Mouse (Mus musculus): ENCODE measurements around the gene Ctcf. TPM values are rescaled to one million over a fixed set of nuclear protein-coding genes. Genes with fewer than 3 reads are reported as not detected.

Gene Ctcf
- polyA plus RNA-seq, 1 experiment from 2014 or later, result 165 TPM

DNA sequence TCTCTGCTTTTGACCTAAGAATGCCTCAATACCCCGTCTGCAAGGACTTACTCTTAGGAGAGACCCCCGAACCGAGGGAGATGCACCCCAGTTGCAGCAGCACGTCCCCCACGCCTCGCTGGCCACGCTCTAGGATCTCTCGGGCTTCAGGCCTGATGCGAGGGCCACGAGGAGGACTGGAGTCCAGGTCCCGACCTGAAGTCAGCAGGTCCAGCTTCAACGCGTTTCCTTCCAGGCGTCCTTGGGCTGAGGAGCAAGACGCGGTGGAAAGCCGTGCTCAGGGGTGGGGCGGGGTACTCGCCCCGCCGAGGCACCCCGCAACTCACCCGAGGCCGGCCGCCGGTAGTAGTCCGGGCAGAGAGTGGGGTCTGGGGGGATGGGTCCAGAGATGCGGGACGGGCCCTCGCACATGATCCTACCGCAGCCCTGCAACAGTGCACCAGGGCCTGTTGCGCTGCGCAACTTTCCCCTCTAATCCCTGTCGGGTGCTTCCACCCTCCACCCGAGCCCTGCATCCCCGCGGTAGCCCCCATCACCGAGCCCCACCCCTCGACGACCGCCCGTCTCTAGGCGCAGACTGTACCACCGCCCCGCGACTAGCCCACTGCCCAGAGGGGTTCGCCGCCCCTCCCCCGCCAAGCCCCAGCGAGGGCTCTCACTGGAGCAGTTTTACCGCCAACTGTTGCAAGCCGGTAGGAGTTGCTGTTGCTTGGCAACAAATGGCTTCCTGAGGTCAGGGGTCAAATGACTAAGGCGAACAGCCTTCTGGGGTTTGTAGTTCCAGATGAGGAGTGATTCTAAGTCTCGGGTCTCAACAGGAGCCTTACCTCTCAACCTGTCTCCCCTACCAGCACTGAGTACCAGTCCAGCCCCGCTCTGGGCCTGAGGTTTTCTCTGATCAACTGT lies 71.4 kb downstream of the Ctcf start, which contains the start of the genes 4933405L10Rik and Enkd1:
4933405L10Rik (plus strand) TSS at position 158 of the 906 bp plus-strand sequence.
Enkd1 (minus strand) TSS at position 713 of the 906 bp plus-strand sequence.
- no peak within 1 kb of the TSS for H3K27ac ChIP-seq
- H3K27me3 ChIP-seq, result no peaks in the 10 kb centered on the region
- H3K4me3 ChIP-seq, result peak within 1 kb of the TSS; percentile 70
- H3K36me3 ChIP-seq (ENCODE audit: poor library complexity, severe bottlenecking), result peaks cover 19% of the 10 kb centered on the region
- peak; percentile 90 for ATAC-seq
- H3K4me2 ChIP-seq, result peak within 1 kb of the TSS; percentile 95
- H3K9ac ChIP-seq, result peak within 1 kb of the TSS; percentile 78
- under 1% methylated on average over 54 of the region's 55 CpGs for WGBS
- peaks cover 19% of the 10 kb centered on the region for H3K4me1 ChIP-seq
- H3K9me3 ChIP-seq (replicated peaks), result no peaks in the 10 kb centered on the region

- Histone ChIP-seq H3K27ac (no peak overlapping the region), H3K27me3 (no peaks in the 10 kb centered on the region), H3K4me2 (no peak overlapping the region), H3K4me1 (peaks cover 19% of the 10 kb centered on the region), H3K9me3 (replicated peaks) (no peaks in the 10 kb centered on the region), H3K9ac (no peak overlapping the region), H3K4me3 (0 out of 2 replicates have a peak overlapping the region, but pooled peaks have one; percentile 70), H3K36me3 (ENCODE audit: poor library complexity, severe bottlenecking) (peaks cover 10% of the 10 kb centered on the region)
- 95% methylated on average over 8 of the region's 8 CpGs for WGBS
- no peak for ATAC-seq
Observed at GRCm38 (mm10) chr8:105708675-105709074, 72.3 kb downstream of the Ctcf start.

DNA sequence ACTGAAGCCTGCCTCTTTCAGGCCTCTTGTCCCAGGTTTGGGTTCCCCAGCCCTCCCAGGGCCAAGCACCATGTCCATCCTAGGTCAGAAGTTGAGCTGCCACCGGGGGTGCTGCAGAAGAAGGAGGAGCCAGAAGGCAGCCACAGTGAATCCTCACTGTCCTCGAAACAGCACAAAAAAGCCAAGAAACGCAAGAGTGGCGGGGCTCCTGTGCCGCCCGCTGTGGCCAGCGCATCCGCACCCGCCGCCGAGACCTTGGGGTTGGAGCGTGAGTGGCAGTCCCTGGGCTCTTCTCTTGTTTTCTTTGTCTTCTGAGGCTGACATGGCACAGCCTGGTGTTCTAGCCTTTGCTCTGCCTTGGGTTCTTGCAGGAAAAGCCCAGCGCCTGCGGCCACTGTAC lies 72.9 kb downstream of the Ctcf start:
- peaks cover 19% of the 10 kb centered on the region for H3K4me1 ChIP-seq
- WGBS, result 75% methylated on average over 13 of the region's 14 CpGs
- no peak overlapping the region for H3K27ac ChIP-seq
- no peak overlapping the region for H3K9ac ChIP-seq
- no peak overlapping the region for H3K4me2 ChIP-seq
- peaks cover 4% of the 10 kb centered on the region for H3K36me3 ChIP-seq (ENCODE audit: poor library complexity, severe bottlenecking)
- ATAC-seq, result no peak
- H3K4me3 ChIP-seq, result no peak overlapping the region
- no peaks in the 10 kb centered on the region for H3K9me3 ChIP-seq (replicated peaks)
- no peaks in the 10 kb centered on the region for H3K27me3 ChIP-seq

- Histone ChIP-seq H3K4me1 (peaks cover 5% of the 10 kb centered on the region), H3K36me3 (ENCODE audit: poor library complexity, severe bottlenecking) (peaks cover 19% of the 10 kb centered on the region), H3K9ac (no peak overlapping the region), H3K27me3 (no peaks in the 10 kb centered on the region), H3K4me3 (no peak overlapping the region), H3K27ac (no peak overlapping the region), H3K9me3 (replicated peaks) (no peaks in the 10 kb centered on the region), H3K4me2 (no peak overlapping the region)
- no peak for ATAC-seq
- 90% methylated on average over 3 of the region's 3 CpGs for WGBS
Observed at GRCm38 (mm10) chr8:105712286-105712685, 75.9 kb downstream of the Ctcf start.

- no peaks in the 10 kb centered on the region for H3K27me3 ChIP-seq
- no peak overlapping the region for H3K9ac ChIP-seq
- no peaks in the 10 kb centered on the region for H3K4me1 ChIP-seq
- H3K4me3 ChIP-seq, result no peak overlapping the region
- no peak overlapping the region for H3K27ac ChIP-seq
- 13% methylated on average over 3 of the region's 3 CpGs for WGBS
- H3K9me3 ChIP-seq (replicated peaks), result no peaks in the 10 kb centered on the region
- ATAC-seq, result peak; percentile 54; the same call in 1 of the 2 replicates
- no peak overlapping the region for H3K4me2 ChIP-seq
- peaks cover 21% of the 10 kb centered on the region for H3K36me3 ChIP-seq (ENCODE audit: poor library complexity, severe bottlenecking)
Observed at GRCm38 (mm10) chr8:105714139-105714538, 77.8 kb downstream of the Ctcf start.

DNA sequence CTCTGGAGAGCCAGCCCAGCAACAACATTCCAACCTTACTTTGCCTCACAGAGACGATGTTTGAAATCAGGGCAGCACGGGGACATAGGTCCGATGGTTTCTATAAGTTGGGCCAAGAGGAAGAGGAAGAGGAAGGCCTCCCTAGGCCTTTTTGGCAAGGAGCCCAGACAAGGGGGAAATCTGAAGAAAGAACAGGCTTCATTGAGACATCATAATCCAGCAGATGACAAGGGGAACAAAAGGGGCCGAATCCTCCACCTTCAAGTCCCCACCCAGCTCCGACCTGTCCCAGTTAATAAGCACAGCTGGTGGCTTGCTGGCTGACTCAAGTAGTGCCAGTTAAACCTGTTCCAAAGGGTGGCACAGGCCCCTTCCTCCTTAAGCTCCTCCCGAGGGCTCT lies 78.7 kb downstream of the Ctcf start:
- no peak for ATAC-seq

DNA sequence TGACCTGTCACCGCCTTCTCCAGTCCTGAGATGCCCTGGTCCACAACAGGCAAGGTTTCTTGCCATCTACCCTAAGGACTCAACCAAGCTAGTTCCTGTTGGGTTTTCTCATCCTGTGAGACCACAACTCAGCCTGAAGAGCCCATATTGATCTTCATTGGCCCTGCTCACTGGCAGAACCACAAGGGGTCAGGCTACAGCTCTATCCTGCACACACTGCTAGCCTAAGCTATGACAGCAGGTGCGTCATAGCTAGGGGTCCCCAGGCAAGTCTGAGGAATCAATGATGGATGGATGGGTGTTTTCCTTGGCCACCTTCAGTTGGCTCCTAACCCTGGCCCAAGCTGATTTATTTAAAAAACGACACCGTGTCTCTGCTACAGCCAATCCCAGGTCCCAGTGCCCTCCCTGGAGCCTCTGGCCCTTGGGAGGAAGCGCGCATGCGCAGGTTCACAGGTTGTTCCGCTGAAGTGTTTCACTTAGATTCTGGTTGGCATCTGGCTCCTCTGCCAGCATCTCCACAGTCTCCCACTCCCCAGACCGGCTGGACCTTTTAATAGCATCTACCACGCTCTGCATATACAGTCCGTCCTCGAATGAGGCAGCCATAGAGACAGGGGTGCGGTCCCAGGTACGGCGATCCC lies 80.1 kb downstream of the Ctcf start:
- H3K9me3 ChIP-seq (replicated peaks), result no peaks in the 10 kb centered on the region
- no peak overlapping the region for H3K27ac ChIP-seq
- H3K36me3 ChIP-seq (ENCODE audit: poor library complexity, severe bottlenecking), result peaks cover 29% of the 10 kb centered on the region
- no peak for ATAC-seq
- no peak overlapping the region for H3K4me2 ChIP-seq
- H3K27me3 ChIP-seq, result no peaks in the 10 kb centered on the region
- H3K9ac ChIP-seq, result no peak overlapping the region
- 93% methylated on average over 15 of the region's 15 CpGs for WGBS
- no peaks in the 10 kb centered on the region for H3K4me1 ChIP-seq
- H3K4me3 ChIP-seq, result no peak overlapping the region

More for the DNA sequence above, 78.7 kb downstream of the Ctcf start:
- Histone ChIP-seq H3K9ac (no peak overlapping the region), H3K4me1 (no peaks in the 10 kb centered on the region), H3K4me2 (no peak overlapping the region), H3K27ac (no peak overlapping the region), H3K27me3 (no peaks in the 10 kb centered on the region), H3K9me3 (replicated peaks) (no peaks in the 10 kb centered on the region), H3K4me3 (no peak overlapping the region), H3K36me3 (ENCODE audit: poor library complexity, severe bottlenecking) (peaks cover 21% of the 10 kb centered on the region)
- 77% methylated on average over 6 of the region's 6 CpGs for WGBS

DNA sequence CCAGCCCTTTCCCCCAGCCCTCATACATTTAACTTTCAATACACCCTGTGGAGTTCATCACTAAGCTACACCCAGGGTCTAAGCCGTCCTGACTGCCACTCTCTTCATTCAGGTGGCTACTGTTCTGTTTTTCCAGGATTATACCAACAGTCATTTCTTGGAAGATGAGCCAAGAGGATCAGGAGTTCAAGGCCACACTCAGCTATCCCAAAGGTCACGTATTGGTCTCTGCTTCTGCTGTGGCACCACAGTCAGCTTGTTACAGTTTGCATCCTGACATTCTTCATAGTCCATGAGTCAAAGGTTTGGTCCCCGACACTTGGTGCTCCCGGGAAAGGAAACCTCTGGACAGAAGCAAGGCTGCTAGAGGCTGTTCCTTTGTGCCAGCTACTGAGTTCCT lies 83.3 kb downstream of the Ctcf start:
- H3K4me1 ChIP-seq, result no peaks in the 10 kb centered on the region
- no peaks in the 10 kb centered on the region for H3K27me3 ChIP-seq
- 86% methylated on average over 4 of the region's 4 CpGs for WGBS
- no peak overlapping the region for H3K27ac ChIP-seq
- no peak for ATAC-seq
- H3K9ac ChIP-seq, result no peak overlapping the region
- H3K36me3 ChIP-seq (ENCODE audit: poor library complexity, severe bottlenecking), result peaks cover 54% of the 10 kb centered on the region
- H3K4me2 ChIP-seq, result no peak overlapping the region
- H3K4me3 ChIP-seq, result no peak overlapping the region
- no peaks in the 10 kb centered on the region for H3K9me3 ChIP-seq (replicated peaks)

DNA sequence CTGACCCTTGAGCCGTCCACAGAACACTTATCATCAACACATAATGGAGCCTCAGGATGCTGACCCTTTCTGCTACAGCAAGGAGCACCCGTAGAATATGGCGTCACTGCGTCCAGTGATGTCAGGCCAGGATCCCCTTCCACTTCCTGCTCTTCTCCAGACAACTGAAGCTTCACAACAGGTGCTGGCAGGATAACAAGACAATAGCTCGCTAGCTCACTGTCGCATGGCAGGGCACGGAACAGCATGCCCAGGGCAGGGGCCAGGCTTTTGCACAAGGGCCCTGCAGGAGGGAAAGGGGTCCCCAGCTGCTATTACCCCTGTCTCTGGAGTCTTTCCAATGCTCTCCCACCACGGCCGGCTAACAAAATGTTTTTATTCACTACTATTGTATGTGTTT lies 86.5 kb downstream of the Ctcf start:
- H3K9ac ChIP-seq, result no peak overlapping the region
- no peak overlapping the region for H3K4me2 ChIP-seq

GRCm38 (mm10) chr8:105725726-105726125 lies 89.4 kb downstream of the Ctcf start:
- Histone ChIP-seq H3K4me1 (no peaks in the 10 kb centered on the region), H3K27ac (no peak overlapping the region), H3K9ac (no peak overlapping the region), H3K36me3 (ENCODE audit: poor library complexity, severe bottlenecking) (peaks cover 63% of the 10 kb centered on the region), H3K9me3 (replicated peaks) (no peaks in the 10 kb centered on the region), H3K4me2 (no peak overlapping the region), H3K4me3 (no peak overlapping the region), H3K27me3 (no peaks in the 10 kb centered on the region)
- whole genome bisulfite sequencing, result 89% methylated on average over 5 of the region's 5 CpGs
- no peak for ATAC-seq

More for the DNA sequence above, 86.5 kb downstream of the Ctcf start:
- H3K4me3 ChIP-seq, result no peak overlapping the region
- 93% methylated on average over 9 of the region's 9 CpGs for WGBS
- H3K36me3 ChIP-seq (ENCODE audit: poor library complexity, severe bottlenecking), result peaks cover 59% of the 10 kb centered on the region
- no peak for ATAC-seq
- H3K27ac ChIP-seq, result no peak overlapping the region
- H3K9me3 ChIP-seq (replicated peaks), result no peaks in the 10 kb centered on the region
- H3K27me3 ChIP-seq, result no peaks in the 10 kb centered on the region
- H3K4me1 ChIP-seq, result no peaks in the 10 kb centered on the region

DNA sequence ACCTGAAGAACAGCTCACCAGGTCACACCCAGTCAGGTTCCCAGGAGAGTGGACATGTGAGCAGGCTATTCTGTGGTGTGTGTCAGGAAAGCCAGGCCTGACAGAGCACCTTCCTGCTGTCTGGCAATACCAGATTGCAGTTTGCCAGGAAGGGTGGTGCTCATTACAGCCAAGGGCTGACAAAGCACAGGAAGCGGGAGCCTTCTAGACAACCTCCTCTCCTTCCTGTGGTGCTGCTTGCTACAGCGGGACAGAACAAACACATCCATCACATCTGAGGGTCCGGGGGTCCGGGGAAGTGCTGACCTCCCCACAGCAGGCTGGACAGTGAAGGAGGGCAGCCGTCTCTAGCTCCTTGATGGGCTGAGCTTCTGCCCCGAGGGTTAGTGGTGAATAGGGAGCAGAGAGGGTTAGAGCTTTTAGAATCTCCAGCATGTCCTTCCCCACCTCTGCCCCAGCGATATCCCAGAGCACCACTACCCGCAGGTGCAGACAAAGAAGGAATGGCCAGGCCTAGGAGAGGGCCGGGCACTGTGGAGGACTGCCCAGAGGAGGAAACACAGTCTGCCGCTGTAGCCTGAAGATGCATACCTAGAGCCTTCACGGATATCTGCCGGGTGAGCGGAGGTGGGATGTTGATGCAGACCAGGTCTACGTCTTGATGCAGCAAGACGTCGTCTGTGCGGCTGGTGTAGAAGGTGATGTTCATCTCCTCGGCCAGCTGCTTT lies 91.2 kb downstream of the Ctcf start:
- ATAC-seq, result no peak
- no peaks in the 10 kb centered on the region for H3K9me3 ChIP-seq (replicated peaks)

GRCm38 (mm10) chr8:105732186-105732585 lies 95.8 kb downstream of the Ctcf start:
- Histone ChIP-seq H3K4me3 (no peak overlapping the region), H3K27me3 (no peaks in the 10 kb centered on the region), H3K4me1 (no peaks in the 10 kb centered on the region), H3K9ac (no peak overlapping the region), H3K36me3 (ENCODE audit: poor library complexity, severe bottlenecking) (peaks cover 12% of the 10 kb centered on the region), H3K27ac (no peak overlapping the region), H3K9me3 (replicated peaks) (no peaks in the 10 kb centered on the region), H3K4me2 (no peak overlapping the region)
- 96% methylated on average over 5 of the region's 5 CpGs for WGBS
- ATAC-seq, result no peak

More for the DNA sequence above, 91.2 kb downstream of the Ctcf start:
- H3K4me1 ChIP-seq, result no peaks in the 10 kb centered on the region
- H3K27me3 ChIP-seq, result no peaks in the 10 kb centered on the region
- H3K36me3 ChIP-seq (ENCODE audit: poor library complexity, severe bottlenecking), result peaks cover 48% of the 10 kb centered on the region
- H3K4me3 ChIP-seq, result no peak overlapping the region
- no peak overlapping the region for H3K4me2 ChIP-seq
- H3K9ac ChIP-seq, result no peak overlapping the region
- H3K27ac ChIP-seq, result no peak overlapping the region
- WGBS, result 91% methylated on average over 18 of the region's 18 CpGs
